Mouse (Mus musculus) ES-E14 (cell line): Measurements from ENCODE around the gene Ppm1n. TPM values are rescaled to one million over a fixed set of nuclear protein-coding genes. Genes with fewer than 3 reads are reported as not detected.

Experiments
- DNase-seq: peaks from one replicate; pipeline ENCODE4 v3.0.0-alpha.2; 2013; ENCODE audit warnings: low read depth, low spot score
- H3K27ac ChIP-seq: 2 replicates; pipeline ENCODE4 v1.5.1; 2012; ENCODE audit warnings: low read depth, mild to moderate bottlenecking, low read length, moderate library complexity, mixed read lengths; ENCODE audit not compliant: poor library complexity, insufficient read depth, severe bottlenecking
- H3K36me3 ChIP-seq: 2 replicates; pipeline ENCODE4 v1.6.1; 2012; ENCODE audit warnings: mild to moderate bottlenecking, low read length, moderate library complexity, mixed read lengths; ENCODE audit not compliant: control insufficient read depth, poor library complexity, insufficient read depth, severe bottlenecking
- H3K4me1 ChIP-seq, 2 experiments: fragments of 150-350 bp in 1 of 2; sonication (generic) in 1 of 2; 2 replicates each; pipeline ENCODE4 v1.6.1; 2012; ENCODE audit warnings: low read length in 2 of 2, mild to moderate bottlenecking in 1 of 2, mixed read lengths in 1 of 2; ENCODE audit not compliant: control insufficient read depth in 2 of 2, insufficient read depth in 2 of 2, poor library complexity in 1 of 2
- H3K4me3 ChIP-seq, 2 experiments: fragments of 150-350 bp in 1 of 2; sonication (generic) in 1 of 2; 2 replicates each; pipeline ENCODE4 v1.5.1; 2012; ENCODE audit warnings: low read length in 2 of 2, low read depth in 1 of 2, mild to moderate bottlenecking in 1 of 2, mixed read lengths in 1 of 2; ENCODE audit not compliant: insufficient read depth in 1 of 2, poor library complexity in 1 of 2, severe bottlenecking in 1 of 2
- H3K9ac ChIP-seq: 2 replicates; pipeline ENCODE4 v1.6.1; 2012; ENCODE audit warnings: low read depth, mild to moderate bottlenecking, low read length, mixed read lengths; ENCODE audit not compliant: poor library complexity, insufficient read depth, severe bottlenecking
- H3K9me3 ChIP-seq: fragments of 150-350 bp; sonication (generic); 2 replicates; pipeline ENCODE4 v1.6.1; 2012; ENCODE audit warnings: low read depth, mild to moderate bottlenecking, low read length; ENCODE audit not compliant: control insufficient read depth, insufficient read depth
- CHD2 ChIP-seq: IDR thresholded peaks from 2 replicates; pipeline ENCODE4 v1.6.1; 2014; ENCODE audit warnings: mild to moderate bottlenecking, low read depth, low read length, inconsistent platforms
- HCFC1 ChIP-seq: IDR thresholded peaks from 2 replicates; pipeline ENCODE4 v1.6.1; 2012; ENCODE audit warnings: low read length, inconsistent platforms, borderline replicate concordance; ENCODE audit not compliant: insufficient read depth
- MAFK ChIP-seq: IDR thresholded peaks from 2 replicates; pipeline ENCODE4 v1.6.1; 2014; ENCODE audit warnings: mild to moderate bottlenecking, low read depth, low read length, inconsistent platforms; ENCODE audit not compliant: insufficient read depth
- ZC3H11A ChIP-seq: IDR thresholded peaks from 2 replicates; pipeline ENCODE4 v1.6.1; 2012; ENCODE audit warnings: low read depth, mild to moderate bottlenecking, inconsistent platforms, low read length, borderline replicate concordance
- ZNF384 ChIP-seq: IDR thresholded peaks from 2 replicates; pipeline ENCODE4 v1.6.1; 2012; ENCODE audit warnings: low read depth, low read length, inconsistent platforms
- in situ Hi-C, 2 experiments: fragments of 600-800 bp; cut with MboI; formaldehyde crosslinking; loops; one replicate each; pipeline ENCODE4 v1.15.1; 2025; ENCODE audit warnings: low sequenced_read_pairs in 2 of 2, inconsistent platforms in 1 of 2; ENCODE audit not compliant: unreplicated experiment in 2 of 2
- total RNA-seq: library from RNA; depleted of rRNA; stranded (reverse); fragments of 300-350 nt; gene quantifications from 2 replicates; pipeline ENCODE4 v1.2.3, GENCODE M21; 2012; rRNA removed

The Ppm1n gene
- total RNA-seq, 1 experiment, result 2.9 TPM

DNA sequence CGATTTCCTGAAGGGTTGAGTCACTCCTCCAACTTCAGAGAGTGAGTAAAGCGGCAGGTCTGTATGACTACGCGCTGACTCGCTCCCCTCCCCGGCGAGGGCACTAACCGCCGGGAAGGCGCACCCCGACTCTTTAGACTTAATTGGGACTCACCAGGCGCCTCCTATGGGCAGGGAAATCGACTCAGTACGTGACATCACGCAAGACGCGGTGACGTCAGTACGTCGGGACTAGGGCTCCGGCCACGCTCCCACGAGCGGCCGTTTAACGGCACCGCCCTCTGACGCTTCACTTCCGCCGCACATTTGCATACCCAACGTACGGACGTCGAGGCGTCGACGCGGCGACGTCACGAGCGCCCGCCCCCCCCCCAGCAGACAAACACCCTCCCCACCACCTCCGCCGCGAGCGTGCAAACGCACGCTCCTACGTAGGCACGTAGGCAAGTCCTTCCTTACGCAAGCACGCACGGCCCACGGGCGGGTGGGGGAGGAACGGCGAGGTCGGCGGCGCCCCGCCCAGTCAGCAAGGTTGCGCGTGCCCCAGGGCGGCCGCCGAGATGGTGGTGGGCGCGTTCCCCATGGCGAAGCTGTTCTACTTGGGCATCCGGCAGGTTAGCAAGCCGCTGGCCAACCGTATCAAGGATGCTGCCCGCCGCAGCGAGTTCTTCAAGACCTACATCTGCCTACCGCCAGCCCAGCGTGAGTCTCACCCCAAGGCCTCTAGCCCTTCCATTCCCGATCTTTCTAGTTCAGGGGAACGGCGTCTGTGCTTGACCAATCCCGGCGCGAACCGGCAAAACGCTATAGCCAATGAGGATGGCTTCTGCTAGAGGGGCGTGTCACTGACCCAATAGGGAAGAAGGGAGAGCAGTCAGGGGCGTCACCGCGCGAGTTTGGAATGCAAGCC is 51.7 kb downstream of the Ppm1n start, which contains the start of gene Opa3:
Gene Opa3 (plus strand): TSS at position 452 of the 910 bp plus-strand sequence.
- H3K4me3 ChIP-seq, result peak within 1 kb of the TSS; percentile 97 to 98
- peak within 1 kb of the TSS; percentile 100 for H3K27ac ChIP-seq
- peaks cover 0 to 8% of the 10 kb centered on the region in 2 experiments; a peak in 2 of 4 replicates for H3K4me1 ChIP-seq
- H3K36me3 ChIP-seq, result peaks cover 6% of the 10 kb centered on the region; the same call in 1 of the 2 replicates
- peak; percentile 99 for DNase-seq
- no peaks in the 10 kb centered on the region for H3K9me3 ChIP-seq
- H3K9ac ChIP-seq, result peak within 1 kb of the TSS; percentile 100
- TF ChIP-seq CHD2 (peak; percentile 94), ZC3H11A (no peak), HCFC1 (peak; percentile 38; the same call in 1 of the 2 replicates), MAFK (0 out of 2 replicates have a peak, but pooled peaks have one; percentile 39), ZNF384 (no peak)
- in situ Hi-C loops, result no loop called here

GRCm38 (mm10) chr7:19226817-19227797 is 52.8 kb downstream of the Ppm1n start:
- H3K9me3 ChIP-seq, result no peaks in the 10 kb centered on the region
- peaks cover 0 to 8% of the 10 kb centered on the region in 2 experiments; a peak in 2 of 4 replicates for H3K4me1 ChIP-seq
- in situ Hi-C loops, result no loop called here
- no peak for TF ChIP-seq MAFK
- TF ChIP-seq ZC3H11A, result no peak
- TF ChIP-seq ZNF384, result no peak
- no peak for TF ChIP-seq CHD2
- no peak for TF ChIP-seq HCFC1
- H3K4me3 ChIP-seq, result peak overlapping the region; percentile 75 to 78
- H3K36me3 ChIP-seq, result peaks cover 8% of the 10 kb centered on the region; the same call in 1 of the 2 replicates
- DNase-seq, result no peak
- H3K27ac ChIP-seq, result peak overlapping the region; percentile 71
- peak overlapping the region; percentile 84 for H3K9ac ChIP-seq

Other genes starting within 250 kb of the Ppm1n start
- gene Rsph6a, start 225.4 kb downstream of the Ppm1n start, total RNA-seq, result 0.94 and 2.3 TPM in 2 replicates
- gene Dmwd, start 203.8 kb downstream of the Ppm1n start, total RNA-seq, result 41.3 and 45.2 TPM in 2 replicates
- gene Dmpk, start 196.2 kb downstream of the Ppm1n start, total RNA-seq, result 32.6 and 34.1 TPM in 2 replicates
- gene Six5, start 185.5 kb downstream of the Ppm1n start, total RNA-seq, result 2.9 and 3.0 TPM in 2 replicates
- gene Gm4969, start 161.7 kb downstream of the Ppm1n start, total RNA-seq, result 1.2 and 1.9 TPM in 2 replicates
- 19.5 and 27.1 TPM in 2 replicates for gene Fbxo46, start 160.2 kb downstream of the Ppm1n start, total RNA-seq
- 8.1 and 11.7 TPM in 2 replicates for gene Qpctl, start 130.8 kb downstream of the Ppm1n start, total RNA-seq
- gene Snrpd2, start 130.3 kb downstream of the Ppm1n start, total RNA-seq, result 355 and 382 TPM in 2 replicates
- gene Gipr, start 113.9 kb downstream of the Ppm1n start, total RNA-seq, result 1.5 and 3.6 TPM in 2 replicates
- gene Eml2, start 103.6 kb downstream of the Ppm1n start, total RNA-seq, result 29.5 and 29.8 TPM in 2 replicates
- gene Gpr4, start 67.5 kb downstream of the Ppm1n start, total RNA-seq, result 3.8 TPM in 2 replicates
- gene Opa3, start 51.7 kb downstream of the Ppm1n start, total RNA-seq, result 12.6 and 15.8 TPM in 2 replicates
- gene Vasp, start 8.2 kb downstream of the Ppm1n start, total RNA-seq, result 92.5 and 108 TPM in 2 replicates
- 9.9 and 10.8 TPM in 2 replicates for gene Rtn2, start 2.6 kb upstream of the Ppm1n start, total RNA-seq
- 5.8 and 6.3 TPM in 2 replicates for gene Fosb, start 30.0 kb upstream of the Ppm1n start, total RNA-seq
- gene Ercc1, start 64.7 kb upstream of the Ppm1n start, total RNA-seq, result 48.0 and 53.2 TPM in 2 replicates
- gene Cd3eap, start 79.4 kb upstream of the Ppm1n start, total RNA-seq, result 18.3 and 26.7 TPM in 2 replicates
- gene Ppp1r13l, start 79.7 kb upstream of the Ppm1n start, total RNA-seq, result 5.3 and 7.4 TPM in 2 replicates
- gene Ercc2, start 101.9 kb upstream of the Ppm1n start, total RNA-seq, result 38.8 and 62.6 TPM in 2 replicates
- 10.1 and 19.5 TPM in 2 replicates for gene Klc3, start 124.0 kb upstream of the Ppm1n start, total RNA-seq
- 0.85 and 1.1 TPM in 2 replicates for gene Ckm, start 124.7 kb upstream of the Ppm1n start, total RNA-seq
- gene Mark4, start 178.8 kb upstream of the Ppm1n start, total RNA-seq, result 9.9 and 10.3 TPM in 2 replicates
- 0.85 and 2.2 TPM in 2 replicates for gene Exoc3l2, start 183.3 kb upstream of the Ppm1n start, total RNA-seq
- 3.1 and 3.4 TPM in 2 replicates for gene Bloc1s3, start 228.3 kb upstream of the Ppm1n start, total RNA-seq
- gene Trappc6a, start 228.3 kb upstream of the Ppm1n start, total RNA-seq, result 33.2 and 56.7 TPM in 2 replicates
- 0.54 and 0.79 TPM in 2 replicates for gene Nkpd1, start 237.8 kb upstream of the Ppm1n start, total RNA-seq